Mouse (Mus musculus) stomach, postnatal 0 days (tissue): Measurements from ENCODE around the gene Thsd7b.

Source experiments
- CTCF ChIP-seq: IDR thresholded peaks from 2 replicates; pipeline ENCODE4 v1.5.1; 2016; ENCODE audit warnings: antibody characterized with exemption, low read depth, mild to moderate bottlenecking, moderate library complexity
- EP300 ChIP-seq: optimal IDR thresholded peaks from 2 replicates; pipeline ENCODE3; 2016; ENCODE audit warnings: antibody characterized with exemption

GRCm38 (mm10) chr1:129712706-129713105 lies 439.6 kb downstream of the Thsd7b start:
- TF ChIP-seq CTCF (no peak), EP300 (no peak)
